Mouse (Mus musculus): Measurements from ENCODE around the gene Gm37240. TPM values are rescaled to one million over a fixed set of nuclear protein-coding genes. Genes with fewer than 3 reads are reported as not detected.

Gene Gm37240
- polyA plus RNA-seq, 1 experiment from 2014 or later = 2.8 TPM

DNA sequence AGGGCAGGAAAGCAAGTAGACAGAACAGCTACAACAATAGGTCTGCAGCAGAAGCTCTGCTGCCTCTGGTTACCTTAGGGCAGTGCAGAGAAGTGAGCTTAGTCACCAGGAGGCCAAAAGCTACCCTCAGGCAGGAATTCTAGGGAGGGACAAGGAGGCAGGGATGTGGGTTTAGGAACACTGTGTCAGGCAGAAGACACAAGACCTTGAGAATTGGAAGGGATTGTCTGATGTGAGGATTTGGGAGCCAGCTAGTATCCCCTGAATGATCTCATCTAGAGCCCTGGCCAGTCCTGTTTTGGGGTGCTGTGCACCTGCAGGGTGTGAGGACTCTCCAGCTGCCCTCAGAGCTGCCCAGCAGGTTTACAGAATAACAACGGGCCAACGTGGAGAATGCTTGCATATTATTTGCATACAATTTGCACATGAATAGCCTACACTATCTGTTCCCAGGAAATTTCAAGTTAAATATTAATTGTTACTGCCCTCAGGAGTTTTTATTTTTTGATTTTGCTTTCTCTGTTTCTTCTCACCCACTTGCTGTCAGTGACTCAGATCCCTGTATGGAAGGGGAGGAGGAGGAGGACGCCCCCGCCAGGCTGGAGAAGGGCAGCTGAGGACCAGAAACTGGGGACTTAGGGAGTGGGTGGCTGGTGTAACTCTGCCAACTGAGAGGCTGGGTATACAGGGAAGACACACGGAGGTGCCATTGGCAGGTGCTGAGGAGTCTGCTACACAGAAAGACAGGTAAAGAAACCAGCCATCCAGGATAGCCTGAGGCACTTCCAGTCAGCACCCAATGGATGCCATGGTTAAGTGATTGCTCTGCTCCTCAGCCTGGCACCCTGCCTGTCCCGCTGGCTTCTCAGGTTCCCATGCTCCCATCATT lies 862.3 kb downstream of the Gm37240 start:
- DNase-seq (ENCODE audit: low spot score) = no peak
- Histone ChIP-seq H3K9me3 (no peaks in the 10 kb centered on the region), H3K36me3 (replicated peaks) (no peaks in the 10 kb centered on the region), H3K27me3 (replicated peaks; ENCODE audit: low read depth, poor library complexity, severe bottlenecking) (no peaks in the 10 kb centered on the region), H3K4me1 (no peaks in the 10 kb centered on the region), H3K4me3 (no peak overlapping the region), H3K27ac (replicated peaks) (no peak overlapping the region)
- 28% methylated on average over 6 of the region's 6 CpGs for WGBS

- H3K4me3 ChIP-seq = no peak overlapping the region
- no peaks in the 10 kb centered on the region for H3K4me1 ChIP-seq
- 69% methylated on average over 2 of the region's 2 CpGs for WGBS
- no peak for DNase-seq (ENCODE audit: low spot score)
- no peak overlapping the region for H3K27ac ChIP-seq (replicated peaks)
- no peaks in the 10 kb centered on the region for H3K36me3 ChIP-seq (replicated peaks)
- H3K27me3 ChIP-seq (replicated peaks; ENCODE audit: low read depth, poor library complexity, severe bottlenecking) = no peaks in the 10 kb centered on the region
- H3K9me3 ChIP-seq = no peaks in the 10 kb centered on the region
These were observed 863.1 kb downstream of the Gm37240 start for GRCm38 (mm10) chr3:85024237-85024636.

GRCm38 (mm10) chr3:85022800-85023199 lies 864.5 kb downstream of the Gm37240 start:
- H3K9me3 ChIP-seq = no peaks in the 10 kb centered on the region
- no peak overlapping the region for H3K27ac ChIP-seq (replicated peaks)
- no peak overlapping the region for H3K4me3 ChIP-seq
- 87% methylated on average over 11 of the region's 11 CpGs for WGBS
- no peaks in the 10 kb centered on the region for H3K36me3 ChIP-seq (replicated peaks)
- H3K27me3 ChIP-seq (replicated peaks; ENCODE audit: low read depth, poor library complexity, severe bottlenecking) = no peaks in the 10 kb centered on the region
- no peaks in the 10 kb centered on the region for H3K4me1 ChIP-seq
- DNase-seq (ENCODE audit: low spot score) = no peak

- no peaks in the 10 kb centered on the region for H3K27me3 ChIP-seq (replicated peaks; ENCODE audit: low read depth, poor library complexity, severe bottlenecking)
- no peaks in the 10 kb centered on the region for H3K4me1 ChIP-seq
- no peaks in the 10 kb centered on the region for H3K9me3 ChIP-seq
- 94% methylated on average over 6 of the region's 6 CpGs for WGBS
- no peak overlapping the region for H3K4me3 ChIP-seq
- no peak overlapping the region for H3K27ac ChIP-seq (replicated peaks)
- no peak for DNase-seq (ENCODE audit: low spot score)
- H3K36me3 ChIP-seq (replicated peaks) = no peaks in the 10 kb centered on the region
These were observed 865.5 kb downstream of the Gm37240 start for GRCm38 (mm10) chr3:85021816-85022215.

GRCm38 (mm10) chr3:85020137-85020536 lies 867.2 kb downstream of the Gm37240 start:
- H3K4me1 ChIP-seq = no peaks in the 10 kb centered on the region
- H3K9me3 ChIP-seq = no peaks in the 10 kb centered on the region
- H3K27me3 ChIP-seq (replicated peaks; ENCODE audit: low read depth, poor library complexity, severe bottlenecking) = no peaks in the 10 kb centered on the region
- H3K36me3 ChIP-seq (replicated peaks) = no peaks in the 10 kb centered on the region
- no peak overlapping the region for H3K4me3 ChIP-seq
- DNase-seq (ENCODE audit: low spot score) = no peak
- H3K27ac ChIP-seq (replicated peaks) = no peak overlapping the region

GRCm38 (mm10) chr3:85015667-85016066 lies 871.7 kb downstream of the Gm37240 start:
- no peak overlapping the region for H3K4me3 ChIP-seq
- no peak overlapping the region for H3K27ac ChIP-seq (replicated peaks)
- WGBS = 81% methylated on average over 9 of the region's 9 CpGs
- no peaks in the 10 kb centered on the region for H3K27me3 ChIP-seq (replicated peaks; ENCODE audit: low read depth, poor library complexity, severe bottlenecking)
- H3K4me1 ChIP-seq = no peaks in the 10 kb centered on the region
- no peak for DNase-seq (ENCODE audit: low spot score)
- H3K9me3 ChIP-seq = no peaks in the 10 kb centered on the region
- H3K36me3 ChIP-seq (replicated peaks) = no peaks in the 10 kb centered on the region

DNA sequence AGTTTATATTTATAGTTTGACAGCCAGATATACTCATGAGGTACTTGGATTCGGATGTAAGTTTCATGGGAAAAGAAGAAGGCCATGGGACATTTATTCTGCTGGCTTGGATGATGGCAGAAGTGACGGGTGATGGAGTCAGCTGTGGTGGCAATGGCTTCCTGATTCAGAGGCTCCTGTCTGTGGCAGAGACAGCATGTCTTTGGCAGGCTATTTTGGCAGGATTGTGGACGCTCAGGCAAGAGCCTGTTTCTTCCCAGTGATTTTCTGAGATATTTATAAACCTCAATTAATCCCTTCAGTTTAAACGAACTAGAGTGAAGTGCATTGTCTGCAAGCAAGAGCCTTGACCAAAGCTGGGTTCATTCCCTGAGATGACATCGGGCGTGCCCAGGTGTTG lies 874.4 kb downstream of the Gm37240 start:
- no peaks in the 10 kb centered on the region for H3K4me1 ChIP-seq
- WGBS = 84% methylated on average over 6 of the region's 6 CpGs
- H3K36me3 ChIP-seq (replicated peaks) = no peaks in the 10 kb centered on the region
- H3K4me3 ChIP-seq = no peak overlapping the region
- no peak for DNase-seq (ENCODE audit: low spot score)
- no peaks in the 10 kb centered on the region for H3K27me3 ChIP-seq (replicated peaks; ENCODE audit: low read depth, poor library complexity, severe bottlenecking)
- no peak overlapping the region for H3K27ac ChIP-seq (replicated peaks)
- H3K9me3 ChIP-seq = no peaks in the 10 kb centered on the region

- 89% methylated on average over 2 of the region's 2 CpGs for WGBS
- Histone ChIP-seq H3K27me3 (replicated peaks; ENCODE audit: low read depth, poor library complexity, severe bottlenecking) (no peaks in the 10 kb centered on the region), H3K27ac (replicated peaks) (no peak overlapping the region), H3K4me1 (no peaks in the 10 kb centered on the region), H3K36me3 (replicated peaks) (no peaks in the 10 kb centered on the region), H3K9me3 (no peaks in the 10 kb centered on the region), H3K4me3 (no peak overlapping the region)
- DNase-seq (ENCODE audit: low spot score) = no peak
These were observed 882.1 kb downstream of the Gm37240 start for GRCm38 (mm10) chr3:85005257-85005656.

GRCm38 (mm10) chr3:84988880-84989279 lies 898.4 kb downstream of the Gm37240 start:
- no peak for DNase-seq (ENCODE audit: low spot score)
- no peaks in the 10 kb centered on the region for H3K4me1 ChIP-seq
- H3K4me3 ChIP-seq = no peak overlapping the region
- H3K27ac ChIP-seq (replicated peaks) = no peak overlapping the region
- H3K27me3 ChIP-seq (replicated peaks; ENCODE audit: low read depth, poor library complexity, severe bottlenecking) = no peaks in the 10 kb centered on the region
- H3K36me3 ChIP-seq (replicated peaks) = no peaks in the 10 kb centered on the region
- WGBS = 89% methylated on average over 4 of the region's 4 CpGs
- H3K9me3 ChIP-seq = peaks cover 5% of the 10 kb centered on the region; the same call in 1 of the 2 replicates

GRCm38 (mm10) chr3:84985121-84985625 lies 902.1 kb downstream of the Gm37240 start:
- Histone ChIP-seq H3K27me3 (replicated peaks; ENCODE audit: low read depth, poor library complexity, severe bottlenecking) (no peaks in the 10 kb centered on the region), H3K27ac (replicated peaks) (no peak overlapping the region), H3K36me3 (replicated peaks) (peaks cover 2% of the 10 kb centered on the region), H3K4me3 (no peak overlapping the region), H3K9me3 (no peaks in the 10 kb centered on the region), H3K4me1 (no peaks in the 10 kb centered on the region)
- DNase-seq (ENCODE audit: low spot score) = no peak
- WGBS = 89% methylated on average over 8 of the region's 8 CpGs

- H3K36me3 ChIP-seq (replicated peaks) = peaks cover 20% of the 10 kb centered on the region
- H3K4me1 ChIP-seq = no peaks in the 10 kb centered on the region
- H3K27ac ChIP-seq (replicated peaks) = no peak overlapping the region
- no peaks in the 10 kb centered on the region for H3K27me3 ChIP-seq (replicated peaks; ENCODE audit: low read depth, poor library complexity, severe bottlenecking)
- H3K9me3 ChIP-seq = no peaks in the 10 kb centered on the region
- DNase-seq (ENCODE audit: low spot score) = no peak
- H3K4me3 ChIP-seq = no peak overlapping the region
- WGBS = 80% methylated on average over 4 of the region's 4 CpGs
These were observed 904.6 kb downstream of the Gm37240 start for GRCm38 (mm10) chr3:84982688-84983087.

DNA sequence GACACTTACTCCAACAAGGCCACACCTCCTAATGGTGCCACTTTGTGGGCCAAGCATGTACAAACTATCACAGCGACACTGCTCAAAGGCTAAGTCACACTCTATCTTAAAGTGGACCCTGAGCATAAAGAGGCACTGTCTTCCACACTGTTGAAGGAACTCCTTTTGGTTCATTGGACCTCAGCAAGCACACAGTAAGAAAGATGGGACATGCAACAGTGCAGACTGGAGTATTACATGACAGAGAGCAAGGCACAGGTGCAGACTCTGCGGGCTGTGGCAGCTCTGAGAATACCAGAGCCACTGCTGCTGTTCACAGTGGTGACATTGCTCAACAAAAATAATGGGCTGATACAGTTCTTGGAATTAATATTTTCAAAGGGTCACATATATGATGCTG lies 907.2 kb downstream of the Gm37240 start:
- H3K4me3 ChIP-seq = no peak overlapping the region
- no peaks in the 10 kb centered on the region for H3K9me3 ChIP-seq
- no peak for DNase-seq (ENCODE audit: low spot score)
- no peaks in the 10 kb centered on the region for H3K4me1 ChIP-seq
- no peaks in the 10 kb centered on the region for H3K27me3 ChIP-seq (replicated peaks; ENCODE audit: low read depth, poor library complexity, severe bottlenecking)
- H3K27ac ChIP-seq (replicated peaks) = no peak overlapping the region
- WGBS = 96% methylated on average over 2 of the region's 2 CpGs
- H3K36me3 ChIP-seq (replicated peaks) = peaks cover 43% of the 10 kb centered on the region

GRCm38 (mm10) chr3:84978676-84979075 lies 908.6 kb downstream of the Gm37240 start:
- H3K36me3 ChIP-seq (replicated peaks) = peaks cover 51% of the 10 kb centered on the region
- H3K27ac ChIP-seq (replicated peaks) = no peak overlapping the region
- H3K27me3 ChIP-seq (replicated peaks; ENCODE audit: low read depth, poor library complexity, severe bottlenecking) = no peaks in the 10 kb centered on the region
- 94% methylated on average over 11 of the region's 11 CpGs for WGBS
- DNase-seq (ENCODE audit: low spot score) = no peak
- no peaks in the 10 kb centered on the region for H3K4me1 ChIP-seq
- no peaks in the 10 kb centered on the region for H3K9me3 ChIP-seq
- no peak overlapping the region for H3K4me3 ChIP-seq
